ENCODE assay signal across 13 mouse cellular contexts in the genomic region with DNA sequence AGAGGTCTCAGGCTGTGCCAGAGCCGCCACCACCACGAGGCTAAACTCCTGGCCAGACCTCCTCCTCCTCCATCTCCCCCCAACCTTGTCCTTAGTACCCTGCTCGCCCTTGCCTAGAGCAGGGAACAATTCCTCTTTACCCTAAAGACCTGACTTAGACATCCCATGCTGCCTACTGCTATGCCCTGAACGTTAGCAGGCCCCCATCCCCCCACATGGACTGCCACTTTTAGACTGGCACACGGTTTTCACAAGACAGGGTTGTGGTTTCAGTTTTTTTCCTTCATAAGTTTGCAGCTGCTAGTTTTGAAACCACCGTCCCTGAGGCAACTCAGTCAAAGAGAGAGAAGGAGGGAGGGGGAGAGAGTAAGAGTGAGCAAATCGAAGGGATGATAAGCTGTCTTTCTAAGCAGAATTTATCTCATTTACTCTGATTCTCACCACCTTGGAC. TPM values are rescaled to one million over a fixed set of nuclear protein-coding genes. Genes with fewer than 3 reads are reported as not detected.
A peak's percentile ranks its signal among the peaks of the same experiment; 100 is the strongest.
DNase-seq lines count a peak whose midpoint lies in the region; ATAC-seq lines count a peak whose summit lies in the region.
"Had no signal": no experiment of that assay in that cellular context is flagged by ENCODE, and none has a peak within 500 bp of the region (broad histone marks: within the 10 kb centered on the region; RNA-seq: fewer than 3 reads in every experiment).

No protein-coding gene starts in this region.

- peaks cover 27% of the 10 kb centered on the region; the same call in 1 of the 2 replicates for H3K27me3 ChIP-seq in liver, embryonic 12.5 days (replicated peaks)
- H3K27me3 ChIP-seq in heart, embryonic 10.5 days (ENCODE audit: insufficient read depth, poor library complexity, severe bottlenecking) = peaks cover 10% of the 10 kb centered on the region; the same call in 1 of the 2 replicates
- H3K27me3 ChIP-seq: neural tube, embryonic 15.5 days had no signal

- H3K4me2 ChIP-seq in liver, embryonic 12.5 days = no peak overlapping the region
- H3K4me2 ChIP-seq: neural tube, embryonic 15.5 days had no signal

- no peak overlapping the region for H3K9ac ChIP-seq in liver, embryonic 12.5 days
- H3K9ac ChIP-seq: liver, embryonic 14.5 days; neural tube, embryonic 15.5 days had no signal

- no peak for ATAC-seq in liver, embryonic 12.5 days
- peak; percentile 50 to 54 for ATAC-seq in hematopoietic stem cell, adult 5-6 weeks (replicated peaks in 1 of 2; ENCODE audit: insufficient read depth in 1 of 2, low FRiP score in 2 of 2, low TSS enrichment in 1 of 2, low read depth in 1 of 2, poor library complexity in 2 of 2, severe bottlenecking in 2 of 2)

- DNase-seq in liver (peak; percentile 32), adipocyte (ENCODE audit: low spot score) (no peak)
- DNase-seq in monocyte, adult 2 months (ENCODE audit: low read depth in 1 of 2, low spot score in 2 of 2) = peak; percentile 26 to 52
- DNase-seq in thymus, postnatal 4 days = peak; percentile 90
- no peak for DNase-seq in embryo, embryonic 10.5 days (ENCODE audit: low spot score)
- no peak for DNase-seq in heart, embryonic 10.5 days (ENCODE audit: low spot score)
- DNase-seq: cerebellum, adult 11-12 months had no signal

- no peak overlapping the region for H3K4me3 ChIP-seq in liver, embryonic 12.5 days
- H3K4me3 ChIP-seq in heart, embryonic 10.5 days = no peak overlapping the region
- H3K4me3 ChIP-seq: forebrain, embryonic 10.5 days; hindbrain, embryonic 10.5 days; neural tube, embryonic 15.5 days had no signal

- WGBS in liver, embryonic 12.5 days (ENCODE audit: insufficient replicate concordance) = 23% methylated on average over 7 of the region's 7 CpGs
- WGBS in heart, embryonic 10.5 days = 64% methylated on average over 7 of the region's 7 CpGs

- no peaks in the 10 kb centered on the region for H3K9me3 ChIP-seq in liver, embryonic 12.5 days (replicated peaks)
- H3K9me3 ChIP-seq in heart, embryonic 10.5 days = no peaks in the 10 kb centered on the region
- H3K9me3 ChIP-seq: forebrain, embryonic 10.5 days; hindbrain, embryonic 10.5 days; neural tube, embryonic 15.5 days had no signal

- H3K4me1 ChIP-seq in liver, embryonic 12.5 days = peaks cover 73% of the 10 kb centered on the region
- peaks cover 52% of the 10 kb centered on the region for H3K4me1 ChIP-seq in heart, embryonic 10.5 days
- H3K4me1 ChIP-seq: neural tube, embryonic 15.5 days had no signal

- H3K27ac ChIP-seq in liver, embryonic 12.5 days = no peak overlapping the region
- no peak overlapping the region for H3K27ac ChIP-seq in heart, embryonic 10.5 days
- H3K27ac ChIP-seq: forebrain, embryonic 10.5 days; hindbrain, embryonic 10.5 days; liver, embryonic 14.5 days; neural tube, embryonic 15.5 days had no signal

- H3K36me3 ChIP-seq in liver, embryonic 12.5 days = no peaks in the 10 kb centered on the region
- no peaks in the 10 kb centered on the region for H3K36me3 ChIP-seq in heart, embryonic 10.5 days
- H3K36me3 ChIP-seq: forebrain, embryonic 10.5 days; hindbrain, embryonic 10.5 days; neural tube, embryonic 15.5 days had no signal

RNA-seq across cellular contexts. Expression of gene Fli1, which starts 32.9 kb away (rescaled TPM):
- 15.3 and 16.2 TPM in 2 replicates for polyA plus RNA-seq in liver, embryonic 12.5 days (2016; fragmentation: Nextera tagmentation; extraction: Ambion mirVana)
- 112 and 123 TPM in 2 replicates for total RNA-seq in hematopoietic stem cell, adult 5-6 weeks (2017)
- polyA plus RNA-seq in heart, embryonic 10.5 days (2016; fragmentation: Nextera tagmentation; extraction: Ambion mirVana) = 17.5 and 20.8 TPM in 2 replicates

Comparison
In these comparisons a context has a peak if more than half of its experiments do, and no peak if none do; other contexts are left out.
1. DNase-seq: peak in liver (single experiment), monocyte, adult 2 months (2 of 2) and thymus, postnatal 4 days (single experiment); none in embryo, embryonic 10.5 days (single experiment), adipocyte (single experiment) and heart, embryonic 10.5 days (single experiment).